Mouse (Mus musculus) forebrain, embryonic 11.5 days (tissue): ENCODE measurements at regions not wholly inside any gene's neighbourhood (a gene's known extent, or its start where the extent isn't known, plus 50 kb on each side); places are given as distances from the start of the nearest gene placed in this dataset.

Experiments used
- ATAC-seq: fragments of 200-750 bp; cut with Nextera tagmentation; replicated peaks from 2 replicates; pipeline ENCODE4 v1.8.0; 2017; ENCODE audit warnings: moderate TSS enrichment; ENCODE audit not compliant: low FRiP score
- DNase-seq: peaks from one replicate; pipeline ENCODE4 v3.0.0-alpha.2; 2017; ENCODE audit warnings: low spot score
- H3K27ac ChIP-seq: fragments of 300-500 bp; sonication (generic); 2 replicates; pipeline ENCODE4 v1.5.1; 2014; ENCODE audit warnings: low read depth, low read length
- H3K27me3 ChIP-seq: fragments of 300-500 bp; sonication (generic); 2 replicates; pipeline ENCODE4 v1.6.1; 2014; ENCODE audit warnings: mild to moderate bottlenecking, low read length, mixed read lengths; ENCODE audit not compliant: control insufficient read depth, insufficient read depth
- H3K36me3 ChIP-seq: fragments of 300-500 bp; sonication (generic); 2 replicates; pipeline ENCODE4 v1.6.1; 2014; ENCODE audit warnings: mild to moderate bottlenecking, low read length, moderate library complexity, mixed read lengths; ENCODE audit not compliant: control insufficient read depth, insufficient read depth
- H3K4me1 ChIP-seq: fragments of 300-500 bp; sonication (generic); replicated peaks from 2 replicates; pipeline ENCODE4 v1.6.1; 2014; ENCODE audit warnings: low read length, mixed read lengths; ENCODE audit not compliant: control insufficient read depth, insufficient read depth
- H3K4me2 ChIP-seq: fragments of 300-500 bp; sonication (generic); 2 replicates; pipeline ENCODE4 v1.6.1; 2014; ENCODE audit warnings: low read depth, mild to moderate bottlenecking, low read length, moderate library complexity, mixed read lengths; ENCODE audit not compliant: severe bottlenecking
- H3K4me3 ChIP-seq: fragments of 300-500 bp; sonication (generic); 2 replicates; pipeline ENCODE4 v1.5.1; 2014; ENCODE audit warnings: low read depth, low read length
- H3K9ac ChIP-seq: fragments of 300-500 bp; sonication (generic); 2 replicates; pipeline ENCODE4 v1.6.1; 2014; ENCODE audit warnings: low read length
- H3K9me3 ChIP-seq: fragments of 300-500 bp; sonication (generic); 2 replicates; pipeline ENCODE4 v1.6.1; 2016; ENCODE audit warnings: low read length, mixed read lengths; ENCODE audit not compliant: control insufficient read depth
- WGBS: fragments of 180-500 bp; shearing (Covaris S2); extraction: QIAGEN DNeasy Blood & Tissue Kit; methylation state at CpG from one replicate; pipeline ENCODE4 v1.1.7; 2014; 5-methylcytosine and 5-hydroxymethylcytosine counted together

DNA sequence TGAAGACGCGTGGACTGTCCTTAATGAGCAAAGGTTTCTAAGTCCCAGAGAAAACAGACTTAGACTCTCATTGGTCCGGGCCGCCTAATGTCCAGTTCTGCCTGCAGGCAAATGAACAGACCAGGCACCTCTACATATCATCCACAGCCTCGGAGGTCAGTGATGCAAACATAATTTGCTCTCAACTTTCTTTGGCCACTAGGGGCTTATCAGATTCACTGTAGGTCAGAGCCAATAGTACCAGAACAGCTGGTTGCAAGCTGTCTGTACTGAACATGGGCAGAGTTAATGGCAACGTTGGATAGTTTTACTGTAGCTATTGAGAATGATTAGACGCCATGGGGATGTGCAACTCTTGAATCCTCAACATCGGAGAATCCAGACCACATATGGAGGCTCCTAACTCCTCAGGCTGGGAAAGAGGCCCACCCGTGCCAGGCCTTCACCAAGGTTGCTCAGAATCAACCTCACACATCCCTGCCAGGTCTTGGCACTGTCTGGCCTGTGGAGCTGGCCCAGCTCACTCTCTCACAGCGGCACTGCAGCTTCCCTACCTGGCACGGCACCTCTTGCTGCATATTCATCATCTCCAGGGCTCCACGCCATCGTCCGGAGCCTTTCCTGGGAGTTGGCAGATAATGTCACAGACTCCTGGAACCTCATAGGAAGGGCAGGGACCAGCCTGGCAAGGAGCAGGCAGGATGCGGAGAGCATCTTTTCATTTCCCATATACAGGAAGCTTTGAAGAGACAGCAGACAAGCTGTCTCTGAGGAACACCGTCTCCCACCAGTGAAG is 228.1 kb downstream of the Gm4791 start:
- Histone ChIP-seq H3K27ac (no peak overlapping the region), H3K27me3 (no peaks in the 10 kb centered on the region), H3K4me2 (no peak overlapping the region), H3K9ac (no peak overlapping the region), H3K9me3 (no peaks in the 10 kb centered on the region), H3K36me3 (no peaks in the 10 kb centered on the region), H3K4me3 (no peak overlapping the region), H3K4me1 (no peaks in the 10 kb centered on the region)
- 92% methylated on average over 16 of the region's 16 CpGs for WGBS
- no peak for ATAC-seq
- DNase-seq, result no peak

DNA sequence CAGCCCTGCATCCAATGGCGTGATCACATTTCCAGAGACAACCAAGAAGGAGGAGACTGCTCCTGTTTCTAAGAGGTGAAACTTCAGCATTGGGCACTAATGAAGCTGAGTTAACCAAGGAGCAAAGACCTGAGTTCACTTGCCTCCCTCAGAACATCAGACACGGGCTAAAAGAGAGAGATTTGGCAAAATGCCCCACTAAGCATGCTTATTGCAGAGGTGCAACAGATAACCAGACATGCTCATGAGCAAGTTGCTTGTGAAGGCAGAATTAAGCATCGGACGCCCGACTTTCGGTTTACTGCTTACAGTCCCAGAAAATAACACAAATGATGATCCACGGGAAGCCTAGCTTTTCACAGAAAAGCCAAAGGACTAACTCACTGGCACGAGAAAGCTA is 228.8 kb downstream of the Gm4791 start:
- DNase-seq, result no peak
- no peaks in the 10 kb centered on the region for H3K9me3 ChIP-seq

DNA sequence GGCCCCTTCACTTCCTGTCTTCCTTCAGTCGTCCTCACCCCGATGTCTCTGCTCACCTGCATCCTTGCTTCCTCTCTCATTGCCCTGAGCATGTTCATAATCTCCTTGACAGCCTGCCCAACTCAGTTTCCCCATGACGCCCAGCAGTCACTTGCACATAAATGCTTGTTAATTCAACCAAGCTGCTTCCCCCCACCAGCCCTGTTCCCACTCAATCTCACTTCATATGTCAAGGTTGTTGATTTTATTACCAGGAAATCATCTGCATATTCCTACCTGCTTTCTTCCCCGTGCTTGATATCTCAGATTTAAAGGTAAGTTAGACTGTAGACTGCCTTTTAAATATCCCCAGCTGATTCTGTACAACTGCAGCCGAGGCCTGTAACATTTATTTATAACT is 230.2 kb downstream of the Gm4791 start:
- H3K4me1 ChIP-seq, result no peaks in the 10 kb centered on the region
- WGBS, result 82% methylated on average over 5 of the region's 5 CpGs
- H3K27me3 ChIP-seq, result no peaks in the 10 kb centered on the region
- DNase-seq (no peak), ATAC-seq (no peak)
- no peak overlapping the region for H3K4me2 ChIP-seq
- no peak overlapping the region for H3K9ac ChIP-seq
- no peak overlapping the region for H3K4me3 ChIP-seq
- no peak overlapping the region for H3K27ac ChIP-seq
- no peaks in the 10 kb centered on the region for H3K9me3 ChIP-seq
- H3K36me3 ChIP-seq, result no peaks in the 10 kb centered on the region

More for the DNA sequence above, 228.8 kb downstream of the Gm4791 start:
- Histone ChIP-seq H3K4me3 (no peak overlapping the region), H3K4me2 (no peak overlapping the region), H3K27me3 (no peaks in the 10 kb centered on the region), H3K27ac (no peak overlapping the region), H3K9ac (no peak overlapping the region), H3K36me3 (no peaks in the 10 kb centered on the region), H3K4me1 (no peaks in the 10 kb centered on the region)
- ATAC-seq, result no peak
- WGBS, result 90% methylated on average over 8 of the region's 8 CpGs

DNA sequence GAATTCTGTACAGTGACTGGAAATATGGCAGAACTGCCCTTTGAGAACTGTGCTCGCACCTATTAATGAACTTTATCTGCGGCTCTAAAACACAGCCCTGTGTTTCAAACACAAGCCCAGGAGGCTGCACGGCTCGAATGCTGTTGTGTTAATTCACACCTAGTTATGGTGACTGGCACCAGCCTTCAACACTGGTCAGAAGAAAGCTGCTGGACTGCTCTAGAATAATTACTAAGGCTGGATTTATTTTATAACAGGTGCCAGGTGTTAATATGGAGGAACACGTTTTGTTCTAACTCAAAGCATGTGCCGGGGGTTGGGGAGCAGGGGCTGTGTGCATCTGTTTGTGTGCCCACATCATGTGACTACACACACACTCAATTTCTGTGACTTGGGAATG is 230.8 kb downstream of the Gm4791 start:
- Histone ChIP-seq H3K4me3 (no peak overlapping the region), H3K9ac (no peak overlapping the region), H3K4me1 (no peaks in the 10 kb centered on the region), H3K27ac (no peak overlapping the region), H3K27me3 (no peaks in the 10 kb centered on the region), H3K36me3 (no peaks in the 10 kb centered on the region), H3K9me3 (no peaks in the 10 kb centered on the region), H3K4me2 (no peak overlapping the region)
- no peak for ATAC-seq
- no peak for DNase-seq
- 89% methylated on average over 6 of the region's 6 CpGs for WGBS

DNA sequence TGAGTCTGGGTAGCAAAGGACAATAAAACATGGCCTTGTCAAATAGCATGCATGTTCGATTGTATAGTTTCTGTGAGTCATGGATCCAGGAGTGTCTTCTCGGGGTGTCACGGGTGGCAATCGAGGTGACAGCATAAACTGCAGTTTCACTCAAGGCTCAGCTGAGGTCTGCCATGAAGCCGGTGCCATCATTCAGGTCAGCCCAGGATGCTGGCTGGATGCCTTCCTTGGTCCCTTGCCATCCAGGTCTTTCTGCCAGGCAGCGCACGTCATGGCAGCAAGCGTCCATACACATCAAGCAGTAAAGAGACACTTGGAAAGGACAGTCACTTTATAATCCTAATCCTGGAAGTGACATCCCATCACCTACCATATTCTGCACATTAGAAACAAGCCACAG is 242.4 kb downstream of the Gm4791 start:
- no peak overlapping the region for H3K27ac ChIP-seq
- no peak overlapping the region for H3K4me2 ChIP-seq
- no peaks in the 10 kb centered on the region for H3K36me3 ChIP-seq
- no peak overlapping the region for H3K4me3 ChIP-seq
- H3K9me3 ChIP-seq, result no peaks in the 10 kb centered on the region
- 94% methylated on average over 8 of the region's 8 CpGs for WGBS
- no peaks in the 10 kb centered on the region for H3K4me1 ChIP-seq
- no peak overlapping the region for H3K9ac ChIP-seq
- ATAC-seq (no peak), DNase-seq (no peak)
- no peaks in the 10 kb centered on the region for H3K27me3 ChIP-seq

DNA sequence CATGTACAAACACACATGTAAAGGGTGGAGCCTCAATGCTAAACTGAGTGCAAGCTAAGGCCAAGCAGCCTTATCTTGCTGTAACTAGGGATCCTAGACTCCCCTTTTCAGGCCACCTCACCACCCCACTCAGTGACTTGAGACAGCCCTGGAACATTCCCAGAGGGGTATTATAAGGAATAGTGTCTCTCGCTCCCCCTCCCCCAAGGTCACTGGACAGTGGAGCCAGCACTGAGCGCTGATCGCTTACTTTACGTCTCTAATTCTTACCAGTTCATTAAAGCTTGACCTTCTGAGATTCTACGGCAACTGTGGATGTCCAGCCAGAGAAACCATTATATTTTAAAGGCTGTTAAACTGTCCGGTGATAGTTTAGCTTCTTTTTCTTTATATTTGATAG is 243.5 kb downstream of the Gm4791 start:
- H3K9ac ChIP-seq, result no peak overlapping the region
- no peaks in the 10 kb centered on the region for H3K9me3 ChIP-seq
- DNase-seq (no peak), ATAC-seq (no peak)
- H3K36me3 ChIP-seq, result no peaks in the 10 kb centered on the region
- no peak overlapping the region for H3K4me3 ChIP-seq
- no peak overlapping the region for H3K4me2 ChIP-seq
- no peak overlapping the region for H3K27ac ChIP-seq
- no peaks in the 10 kb centered on the region for H3K27me3 ChIP-seq
- H3K4me1 ChIP-seq, result no peaks in the 10 kb centered on the region
- WGBS, result 87% methylated on average over 6 of the region's 6 CpGs

DNA sequence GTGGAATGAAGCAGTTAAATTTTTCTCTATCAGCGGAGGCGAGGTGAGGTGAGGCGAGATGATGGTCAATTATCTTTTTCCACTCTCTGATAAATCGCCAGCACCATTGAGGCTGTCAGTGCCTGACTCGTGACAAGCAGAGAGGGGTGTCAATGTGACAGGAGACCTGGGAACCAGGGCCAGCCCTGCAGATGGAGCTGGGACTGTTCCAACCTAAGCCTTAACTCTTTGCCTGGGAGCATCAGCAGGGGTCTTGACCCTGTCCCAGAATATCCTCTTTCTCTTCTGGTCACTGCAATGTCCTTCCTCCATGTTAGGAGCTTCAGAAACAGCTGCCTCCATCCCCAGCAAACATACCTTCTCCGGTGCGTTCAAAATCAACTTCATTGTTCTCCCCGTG is 244.0 kb downstream of the Gm4791 start:
- H3K4me3 ChIP-seq, result no peak overlapping the region
- H3K36me3 ChIP-seq, result no peaks in the 10 kb centered on the region
- WGBS, result 82% methylated on average over 8 of the region's 8 CpGs
- H3K4me1 ChIP-seq, result no peaks in the 10 kb centered on the region
- H3K9me3 ChIP-seq, result no peaks in the 10 kb centered on the region
- no peak overlapping the region for H3K4me2 ChIP-seq
- no peak overlapping the region for H3K9ac ChIP-seq
- no peak for ATAC-seq
- no peak for DNase-seq
- H3K27ac ChIP-seq, result no peak overlapping the region
- H3K27me3 ChIP-seq, result no peaks in the 10 kb centered on the region

DNA sequence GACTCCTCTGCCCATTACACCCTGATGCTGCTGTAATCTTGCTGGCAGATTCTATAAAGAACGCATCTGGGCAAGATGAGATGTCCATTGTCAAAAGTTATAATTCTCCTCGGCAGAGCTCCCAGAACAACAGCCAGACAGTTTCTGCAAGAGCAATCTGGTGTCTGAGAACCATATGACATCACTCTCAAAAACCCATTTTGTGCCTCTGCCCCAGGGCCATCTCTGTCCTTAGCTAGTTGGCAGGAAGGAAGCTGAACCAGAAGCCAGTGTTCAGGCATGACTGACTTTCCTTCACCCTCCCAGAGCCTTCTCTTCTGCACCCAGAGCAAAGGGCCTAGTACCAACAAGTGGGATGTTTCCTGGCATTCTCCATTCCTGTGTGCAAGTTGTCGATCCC is 250.5 kb downstream of the Gm4791 start:
- DNase-seq, result no peak
- no peak for ATAC-seq
- H3K27me3 ChIP-seq, result no peaks in the 10 kb centered on the region
- no peaks in the 10 kb centered on the region for H3K4me1 ChIP-seq
- WGBS, result 90% methylated on average over 3 of the region's 3 CpGs
- H3K36me3 ChIP-seq, result no peaks in the 10 kb centered on the region
- no peak overlapping the region for H3K4me2 ChIP-seq
- H3K9me3 ChIP-seq, result no peaks in the 10 kb centered on the region; the same call in 1 of the 2 replicates
- no peak overlapping the region for H3K4me3 ChIP-seq
- H3K27ac ChIP-seq, result no peak overlapping the region
- H3K9ac ChIP-seq, result no peak overlapping the region

DNA sequence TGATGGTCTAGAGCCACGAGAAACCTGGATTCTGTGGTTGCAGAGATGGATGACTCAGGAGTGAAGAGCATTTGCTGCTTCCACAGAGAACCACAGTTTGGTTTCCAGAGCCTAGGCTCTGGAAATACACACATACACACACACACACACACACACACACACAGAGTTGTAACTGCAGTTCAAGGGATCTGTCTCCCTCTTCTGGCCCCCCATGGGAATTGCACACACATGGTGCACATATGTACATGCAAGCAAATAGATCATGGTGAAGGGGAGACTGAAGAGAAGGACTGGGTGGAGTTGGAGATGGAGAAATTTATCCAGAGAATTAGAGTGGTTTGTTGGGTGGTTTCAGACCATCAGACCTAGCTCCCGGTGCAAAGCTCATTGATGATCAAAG is 252.6 kb downstream of the Gm4791 start:
- Histone ChIP-seq H3K4me1 (no peaks in the 10 kb centered on the region), H3K9me3 (no peaks in the 10 kb centered on the region; the same call in 1 of the 2 replicates), H3K27me3 (no peaks in the 10 kb centered on the region), H3K4me2 (no peak overlapping the region), H3K9ac (no peak overlapping the region), H3K4me3 (no peak overlapping the region), H3K27ac (no peak overlapping the region), H3K36me3 (no peaks in the 10 kb centered on the region)
- 92% methylated on average over 2 of the region's 2 CpGs for WGBS
- DNase-seq (no peak), ATAC-seq (no peak)
